Mouse (Mus musculus): ENCODE data around the gene Ctnna3. TPM values are rescaled to one million over a fixed set of nuclear protein-coding genes. Genes with fewer than 3 reads are reported as not detected.

Gene Ctnna3
- polyA plus RNA-seq, 1 experiment from 2014 or later: not detected

- no peak for ATAC-seq (replicated peaks; ENCODE audit: low FRiP score)
- no peak for DNase-seq (ENCODE audit: low spot score)
- Histone ChIP-seq H3K9ac (ENCODE audit: low read length) (no peak overlapping the region), H3K27ac (ENCODE audit: low read depth, low read length) (no peak overlapping the region), H3K4me1 (replicated peaks; ENCODE audit: control insufficient read depth, insufficient read depth, low read length) (no peaks in the 10 kb centered on the region), H3K4me3 (ENCODE audit: low read depth, low read length) (no peak overlapping the region), H3K27me3 (ENCODE audit: control insufficient read depth, insufficient read depth, low read length) (no peaks in the 10 kb centered on the region), H3K9me3 (ENCODE audit: control insufficient read depth, low read length) (no peaks in the 10 kb centered on the region), H3K4me2 (ENCODE audit: low read depth, low read length, severe bottlenecking) (no peak overlapping the region), H3K36me3 (ENCODE audit: control insufficient read depth, insufficient read depth, low read length) (no peaks in the 10 kb centered on the region)
- 88% methylated on average over 4 of the region's 4 CpGs for WGBS
These were observed 813.5 kb downstream of the Ctnna3 start for GRCm38 (mm10) chr10:64243421-64243820.

GRCm38 (mm10) chr10:64268156-64268555 is 838.3 kb downstream of the Ctnna3 start:
- Histone ChIP-seq H3K4me2 (ENCODE audit: low read depth, low read length, severe bottlenecking) (no peak overlapping the region), H3K4me1 (replicated peaks; ENCODE audit: control insufficient read depth, insufficient read depth, low read length) (no peaks in the 10 kb centered on the region), H3K27me3 (ENCODE audit: control insufficient read depth, insufficient read depth, low read length) (no peaks in the 10 kb centered on the region), H3K4me3 (ENCODE audit: low read depth, low read length) (no peak overlapping the region), H3K27ac (ENCODE audit: low read depth, low read length) (no peak overlapping the region), H3K9ac (ENCODE audit: low read length) (no peak overlapping the region), H3K9me3 (ENCODE audit: control insufficient read depth, low read length) (no peaks in the 10 kb centered on the region), H3K36me3 (ENCODE audit: control insufficient read depth, insufficient read depth, low read length) (no peaks in the 10 kb centered on the region)
- ATAC-seq (replicated peaks; ENCODE audit: low FRiP score): no peak
- 73% methylated on average over 4 of the region's 4 CpGs for WGBS
- no peak for DNase-seq (ENCODE audit: low spot score)

DNA sequence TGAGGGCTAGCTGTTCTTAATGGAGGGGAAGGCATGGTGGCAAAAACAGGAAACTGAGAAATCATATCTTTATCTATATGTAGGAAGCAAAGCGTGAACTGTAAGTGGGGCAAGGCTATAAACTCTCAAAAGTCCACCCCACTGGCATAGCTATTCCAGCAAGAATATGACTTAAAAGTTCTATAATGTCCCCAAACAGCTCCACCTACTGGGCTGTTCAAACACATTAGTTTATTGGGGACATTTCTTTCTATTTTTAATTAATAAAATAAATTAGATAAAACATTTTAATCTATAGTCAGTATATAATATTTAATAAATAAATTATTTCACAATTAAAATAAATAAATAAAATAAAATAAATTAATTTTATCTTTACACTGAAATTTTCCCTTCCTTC is 845.2 kb downstream of the Ctnna3 start:
- Histone ChIP-seq H3K4me1 (replicated peaks; ENCODE audit: control insufficient read depth, insufficient read depth, low read length) (no peaks in the 10 kb centered on the region), H3K9ac (ENCODE audit: low read length) (no peak overlapping the region), H3K4me2 (ENCODE audit: low read depth, low read length, severe bottlenecking) (no peak overlapping the region), H3K27ac (ENCODE audit: low read depth, low read length) (no peak overlapping the region), H3K9me3 (ENCODE audit: control insufficient read depth, low read length) (no peaks in the 10 kb centered on the region), H3K36me3 (ENCODE audit: control insufficient read depth, insufficient read depth, low read length) (no peaks in the 10 kb centered on the region), H3K4me3 (ENCODE audit: low read depth, low read length) (no peak overlapping the region), H3K27me3 (ENCODE audit: control insufficient read depth, insufficient read depth, low read length) (no peaks in the 10 kb centered on the region)
- DNase-seq (ENCODE audit: low spot score) (no peak), ATAC-seq (replicated peaks; ENCODE audit: low FRiP score) (no peak)
- WGBS: 84% methylated on average over 1 of the region's 1 CpGs

- Histone ChIP-seq H3K4me1 (replicated peaks; ENCODE audit: control insufficient read depth, insufficient read depth, low read length) (no peaks in the 10 kb centered on the region), H3K4me2 (ENCODE audit: low read depth, low read length, severe bottlenecking) (no peak overlapping the region), H3K36me3 (ENCODE audit: control insufficient read depth, insufficient read depth, low read length) (no peaks in the 10 kb centered on the region), H3K9ac (ENCODE audit: low read length) (no peak overlapping the region), H3K4me3 (ENCODE audit: low read depth, low read length) (no peak overlapping the region), H3K27ac (ENCODE audit: low read depth, low read length) (no peak overlapping the region), H3K27me3 (ENCODE audit: control insufficient read depth, insufficient read depth, low read length) (no peaks in the 10 kb centered on the region), H3K9me3 (ENCODE audit: control insufficient read depth, low read length) (no peaks in the 10 kb centered on the region)
- DNase-seq (ENCODE audit: low spot score) (no peak), ATAC-seq (replicated peaks; ENCODE audit: low FRiP score) (no peak)
- WGBS: 96% methylated on average over 2 of the region's 2 CpGs
These were observed 848.9 kb downstream of the Ctnna3 start for GRCm38 (mm10) chr10:64278836-64279235.

- H3K4me1 ChIP-seq (replicated peaks; ENCODE audit: control insufficient read depth, insufficient read depth, low read length): no peaks in the 10 kb centered on the region
- H3K4me3 ChIP-seq (ENCODE audit: low read depth, low read length): no peak overlapping the region
- no peak for ATAC-seq (replicated peaks; ENCODE audit: low FRiP score)
These were observed 875.9 kb downstream of the Ctnna3 start for GRCm38 (mm10) chr10:64305802-64306201.

GRCm38 (mm10) chr10:64311622-64312292 is 881.9 kb downstream of the Ctnna3 start:
- WGBS: 94% methylated on average over 2 of the region's 2 CpGs

More at GRCm38 (mm10) chr10:64305802-64306201, 875.9 kb downstream of the Ctnna3 start:
- no peaks in the 10 kb centered on the region for H3K36me3 ChIP-seq (ENCODE audit: control insufficient read depth, insufficient read depth, low read length)
- H3K9ac ChIP-seq (ENCODE audit: low read length): no peak overlapping the region
- no peaks in the 10 kb centered on the region for H3K27me3 ChIP-seq (ENCODE audit: control insufficient read depth, insufficient read depth, low read length)
- H3K9me3 ChIP-seq (ENCODE audit: control insufficient read depth, low read length): no peaks in the 10 kb centered on the region
- H3K27ac ChIP-seq (ENCODE audit: low read depth, low read length): no peak overlapping the region
- no peak overlapping the region for H3K4me2 ChIP-seq (ENCODE audit: low read depth, low read length, severe bottlenecking)
- DNase-seq (ENCODE audit: low spot score): no peak

GRCm38 (mm10) chr10:64320332-64320731 is 890.4 kb downstream of the Ctnna3 start:
- 92% methylated on average over 7 of the region's 7 CpGs for WGBS
- no peak overlapping the region for H3K4me2 ChIP-seq (ENCODE audit: low read depth, low read length, severe bottlenecking)
- no peaks in the 10 kb centered on the region for H3K4me1 ChIP-seq (replicated peaks; ENCODE audit: control insufficient read depth, insufficient read depth, low read length)
- no peak overlapping the region for H3K9ac ChIP-seq (ENCODE audit: low read length)
- no peak for ATAC-seq (replicated peaks; ENCODE audit: low FRiP score)
- DNase-seq (ENCODE audit: low spot score): no peak
- no peaks in the 10 kb centered on the region for H3K36me3 ChIP-seq (ENCODE audit: control insufficient read depth, insufficient read depth, low read length)
- no peak overlapping the region for H3K27ac ChIP-seq (ENCODE audit: low read depth, low read length)
- H3K4me3 ChIP-seq (ENCODE audit: low read depth, low read length): no peak overlapping the region
- H3K27me3 ChIP-seq (ENCODE audit: control insufficient read depth, insufficient read depth, low read length): no peaks in the 10 kb centered on the region
- H3K9me3 ChIP-seq (ENCODE audit: control insufficient read depth, low read length): no peaks in the 10 kb centered on the region

More at GRCm38 (mm10) chr10:64311622-64312292, 881.9 kb downstream of the Ctnna3 start:
- no peak for DNase-seq (ENCODE audit: low spot score)
- no peaks in the 10 kb centered on the region for H3K36me3 ChIP-seq (ENCODE audit: control insufficient read depth, insufficient read depth, low read length)
- H3K27ac ChIP-seq (ENCODE audit: low read depth, low read length): no peak overlapping the region
- no peak overlapping the region for H3K4me3 ChIP-seq (ENCODE audit: low read depth, low read length)
- no peaks in the 10 kb centered on the region for H3K27me3 ChIP-seq (ENCODE audit: control insufficient read depth, insufficient read depth, low read length)
- ATAC-seq (replicated peaks; ENCODE audit: low FRiP score): no peak
- no peaks in the 10 kb centered on the region for H3K9me3 ChIP-seq (ENCODE audit: control insufficient read depth, low read length)
- H3K4me2 ChIP-seq (ENCODE audit: low read depth, low read length, severe bottlenecking): no peak overlapping the region
- no peaks in the 10 kb centered on the region for H3K4me1 ChIP-seq (replicated peaks; ENCODE audit: control insufficient read depth, insufficient read depth, low read length)
- H3K9ac ChIP-seq (ENCODE audit: low read length): no peak overlapping the region

GRCm38 (mm10) chr10:64342702-64343379 is 912.9 kb downstream of the Ctnna3 start:
- Histone ChIP-seq H3K36me3 (ENCODE audit: control insufficient read depth, insufficient read depth, low read length) (no peaks in the 10 kb centered on the region), H3K27me3 (ENCODE audit: control insufficient read depth, insufficient read depth, low read length) (no peaks in the 10 kb centered on the region), H3K9me3 (ENCODE audit: control insufficient read depth, low read length) (no peaks in the 10 kb centered on the region), H3K9ac (ENCODE audit: low read length) (no peak overlapping the region), H3K27ac (ENCODE audit: low read depth, low read length) (no peak overlapping the region), H3K4me3 (ENCODE audit: low read depth, low read length) (no peak overlapping the region), H3K4me2 (ENCODE audit: low read depth, low read length, severe bottlenecking) (no peak overlapping the region), H3K4me1 (replicated peaks; ENCODE audit: control insufficient read depth, insufficient read depth, low read length) (no peaks in the 10 kb centered on the region)
- WGBS: 72% methylated on average over 4 of the region's 4 CpGs
- no peak for DNase-seq (ENCODE audit: low spot score)
- no peak for ATAC-seq (replicated peaks; ENCODE audit: low FRiP score)

- ATAC-seq (replicated peaks; ENCODE audit: low FRiP score) (no peak), DNase-seq (ENCODE audit: low spot score) (no peak)
- H3K27ac ChIP-seq (ENCODE audit: low read depth, low read length): no peak overlapping the region
- no peak overlapping the region for H3K4me3 ChIP-seq (ENCODE audit: low read depth, low read length)
- no peaks in the 10 kb centered on the region for H3K27me3 ChIP-seq (ENCODE audit: control insufficient read depth, insufficient read depth, low read length)
- WGBS: 83% methylated on average over 3 of the region's 3 CpGs
- H3K4me1 ChIP-seq (replicated peaks; ENCODE audit: control insufficient read depth, insufficient read depth, low read length): no peaks in the 10 kb centered on the region
- no peaks in the 10 kb centered on the region for H3K9me3 ChIP-seq (ENCODE audit: control insufficient read depth, low read length)
- H3K9ac ChIP-seq (ENCODE audit: low read length): no peak overlapping the region
- no peak overlapping the region for H3K4me2 ChIP-seq (ENCODE audit: low read depth, low read length, severe bottlenecking)
- no peaks in the 10 kb centered on the region for H3K36me3 ChIP-seq (ENCODE audit: control insufficient read depth, insufficient read depth, low read length)
These were observed 943.4 kb downstream of the Ctnna3 start for GRCm38 (mm10) chr10:64373288-64373687.

Measured in forebrain, embryonic 11.5 days (tissue).